10 mouse cellular contexts compared by ENCODE assay signal in the genomic region with DNA sequence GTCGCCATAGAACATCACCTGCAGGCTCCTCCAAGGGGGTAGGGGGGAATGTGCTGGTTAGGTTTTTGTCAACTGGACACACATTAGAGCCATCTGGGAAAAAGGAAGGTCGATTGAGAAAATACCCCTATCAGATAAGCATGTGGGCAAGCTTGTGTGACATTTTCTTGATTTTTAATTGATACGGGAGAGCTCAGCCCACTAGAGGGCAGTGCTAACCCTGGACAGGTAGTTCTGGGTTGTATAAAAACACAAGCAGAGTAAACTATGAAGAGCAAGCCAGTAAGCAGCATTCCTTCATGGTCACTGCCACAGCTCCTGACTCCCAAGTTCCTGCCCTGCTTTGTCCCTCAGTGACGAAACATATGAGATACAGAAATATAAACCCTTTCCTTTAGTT.
A peak's percentile ranks its signal among the peaks of the same experiment; 100 is the strongest.
DNase-seq lines count a peak whose midpoint lies in the region; ATAC-seq lines count a peak whose summit lies in the region.
"Had no signal": no experiment of that assay in that cellular context is flagged by ENCODE, and none has a peak within 500 bp of the region (broad histone marks: within the 10 kb centered on the region; RNA-seq: fewer than 3 reads in every experiment).

No protein-coding gene starts in this region.

- H3K27me3 ChIP-seq in kidney, embryonic 15.5 days: peaks cover 7% of the 10 kb centered on the region; the same call in 1 of the 2 replicates
- H3K27me3 ChIP-seq: embryonic facial prominence, embryonic 13.5 days; hindbrain, embryonic 15.5 days had no signal

- H3K9me3 ChIP-seq in kidney, embryonic 15.5 days (replicated peaks): no peaks in the 10 kb centered on the region
- H3K9me3 ChIP-seq: embryonic facial prominence, embryonic 13.5 days; hindbrain, embryonic 15.5 days had no signal

- no peak overlapping the region for H3K4me2 ChIP-seq in kidney, embryonic 15.5 days
- H3K4me2 ChIP-seq: embryonic facial prominence, embryonic 13.5 days; hindbrain, embryonic 15.5 days had no signal

- no peak overlapping the region for H3K9ac ChIP-seq in kidney, embryonic 15.5 days
- H3K9ac ChIP-seq: embryonic facial prominence, embryonic 13.5 days; hindbrain, embryonic 15.5 days had no signal

- H3K36me3 ChIP-seq in kidney, embryonic 15.5 days: no peaks in the 10 kb centered on the region
- H3K36me3 ChIP-seq: embryonic facial prominence, embryonic 13.5 days; hindbrain, embryonic 15.5 days had no signal

- DNase-seq in kidney, postnatal 10 days: peak; percentile 15
- DNase-seq in thymus, postnatal 25 days: peak; percentile 9
- no peak for DNase-seq in thymus, postnatal 10 days (ENCODE audit: low spot score in 2 of 2)
- peak; percentile 2 for DNase-seq in adipocyte (ENCODE audit: low spot score)
- DNase-seq in T-cell, adult 2 months (ENCODE audit: low spot score): no peak
- DNase-seq in ovary, adult 18-20 months (ENCODE audit: low spot score): no peak
- DNase-seq: heart, adult 18-20 months had no signal

- H3K4me1 ChIP-seq in kidney, embryonic 15.5 days: 0 out of 2 replicates have a peak, but pooled peaks cover 5% of the 10 kb centered on the region

- WGBS in kidney, embryonic 15.5 days: 72% methylated on average over 4 of the region's 4 CpGs

- no peak overlapping the region for H3K4me3 ChIP-seq in kidney, embryonic 15.5 days (replicated peaks)
- H3K4me3 ChIP-seq: embryonic facial prominence, embryonic 13.5 days; hindbrain, embryonic 15.5 days had no signal

- no peak for ATAC-seq in kidney, embryonic 15.5 days (replicated peaks; ENCODE audit: low FRiP score)

- H3K27ac ChIP-seq in kidney, embryonic 15.5 days: no peak overlapping the region
- H3K27ac ChIP-seq: embryonic facial prominence, embryonic 13.5 days had no signal

Comparison
In these comparisons a context has a peak if more than half of its experiments do, and no peak if none do; other contexts are left out.
1. DNase-seq: peak in kidney, postnatal 10 days (single experiment), thymus, postnatal 25 days (single experiment) and adipocyte (single experiment); none in thymus, postnatal 10 days (0 of 2), T-cell, adult 2 months (single experiment) and ovary, adult 18-20 months (single experiment).